Mouse (Mus musculus) thymus, postnatal 4 days (tissue): Measurements from ENCODE around the gene Smg7.

ENCODE experiments used
- DNase-seq: peaks from one replicate; pipeline ENCODE4 v3.0.0; 2021

Gene Smg7

GRCm38 (mm10) chr1:152838841-152839240 is 63.6 kb downstream of the Smg7 start:
- no peak for DNase-seq

GRCm38 (mm10) chr1:152838026-152838702 is 64.3 kb downstream of the Smg7 start:
- no peak for DNase-seq

GRCm38 (mm10) chr1:152835061-152835460 is 67.4 kb downstream of the Smg7 start:
- no peak for DNase-seq

GRCm38 (mm10) chr1:152832316-152832715 is 70.1 kb downstream of the Smg7 start:
- DNase-seq: no peak

GRCm38 (mm10) chr1:152831619-152832018 is 70.8 kb downstream of the Smg7 start:
- no peak for DNase-seq

- DNase-seq: no peak
Measured at GRCm38 (mm10) chr1:152831003-152831402, 71.4 kb downstream of the Smg7 start.

- no peak for DNase-seq
Measured at GRCm38 (mm10) chr1:152830054-152830453, 72.4 kb downstream of the Smg7 start.

- no peak for DNase-seq
Measured at GRCm38 (mm10) chr1:152828637-152829355, 73.7 kb downstream of the Smg7 start.

GRCm38 (mm10) chr1:152828168-152828567 is 74.3 kb downstream of the Smg7 start:
- DNase-seq: no peak

GRCm38 (mm10) chr1:152826446-152826845 is 76.0 kb downstream of the Smg7 start:
- DNase-seq: no peak

GRCm38 (mm10) chr1:152824206-152824605 is 78.2 kb downstream of the Smg7 start:
- DNase-seq: no peak

- DNase-seq: no peak
Measured at GRCm38 (mm10) chr1:152821746-152822145, 80.7 kb downstream of the Smg7 start.

GRCm38 (mm10) chr1:152820911-152821695 is 81.3 kb downstream of the Smg7 start:
- DNase-seq: no peak

GRCm38 (mm10) chr1:152819558-152819957 is 82.9 kb downstream of the Smg7 start:
- no peak for DNase-seq

- no peak for DNase-seq
Measured at GRCm38 (mm10) chr1:152817794-152818193, 84.7 kb downstream of the Smg7 start.

- DNase-seq: no peak
Measured at GRCm38 (mm10) chr1:152817027-152817769, 85.2 kb downstream of the Smg7 start.

GRCm38 (mm10) chr1:152815265-152815701 is 87.2 kb downstream of the Smg7 start:
- peak; percentile 24 for DNase-seq

GRCm38 (mm10) chr1:152810533-152811439 is 91.7 kb downstream of the Smg7 start:
- no peak for DNase-seq

GRCm38 (mm10) chr1:152809541-152810252 is 92.7 kb downstream of the Smg7 start:
- DNase-seq: no peak

GRCm38 (mm10) chr1:152808392-152808680 is 94.1 kb downstream of the Smg7 start:
- DNase-seq: no peak
